Mouse (Mus musculus) stomach, postnatal 0 days (tissue): Measurements from ENCODE around the gene Sema4b.

ENCODE experiments used
- CTCF ChIP-seq: IDR thresholded peaks from 2 replicates; pipeline ENCODE4 v1.5.1; 2016; ENCODE audit warnings: antibody characterized with exemption, low read depth, mild to moderate bottlenecking, moderate library complexity
- EP300 ChIP-seq: optimal IDR thresholded peaks from 2 replicates; pipeline ENCODE3; 2016; ENCODE audit warnings: antibody characterized with exemption

DNA sequence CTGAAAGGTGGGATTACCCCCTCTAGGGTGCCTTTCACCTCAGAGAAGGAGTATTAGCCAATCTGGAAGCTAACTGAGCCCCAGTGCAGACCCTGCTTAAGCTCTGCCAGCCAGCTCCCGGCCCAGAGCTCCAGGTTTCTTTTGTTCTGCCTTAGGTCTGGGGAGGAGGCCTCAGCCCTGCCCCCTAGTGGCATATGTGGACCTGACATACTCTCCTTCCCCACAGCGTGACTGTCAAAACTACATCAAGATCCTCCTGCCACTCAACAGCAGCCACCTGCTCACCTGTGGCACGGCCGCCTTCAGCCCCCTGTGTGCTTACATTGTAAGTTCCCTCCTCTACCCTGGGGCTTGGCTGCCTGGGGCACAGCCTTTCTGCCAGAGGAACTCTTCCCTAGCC is 28.8 kb downstream of the Sema4b start:
- TF ChIP-seq CTCF (peak; percentile 89), EP300 (no peak)
